ENCODE assay signal across 11 mouse cellular contexts in the genomic region with DNA sequence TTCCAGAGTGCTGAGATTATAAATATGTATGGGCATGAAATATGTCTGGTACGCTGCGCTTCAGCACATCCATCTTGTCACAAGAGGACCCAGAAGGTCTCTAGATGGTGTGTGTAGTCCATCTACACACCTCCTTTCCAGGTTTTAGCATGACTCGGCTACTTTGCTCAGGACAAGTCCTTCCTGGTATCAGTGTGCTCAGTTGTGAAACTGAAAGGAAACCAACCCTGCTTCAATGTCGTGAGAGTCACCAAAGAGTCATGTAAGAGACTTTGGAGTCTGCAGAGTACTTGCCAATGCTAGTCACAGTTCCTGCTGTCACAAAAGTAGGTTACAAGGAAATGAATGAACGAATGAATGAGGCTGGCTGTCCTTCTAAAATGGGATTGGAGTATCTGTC.
"Had no signal": no experiment of that assay in that cellular context is flagged by ENCODE, and none has a peak within 500 bp of the region (broad histone marks: within the 10 kb centered on the region; RNA-seq: fewer than 3 reads in every experiment).

No protein-coding gene starts in this region.

- ATAC-seq: liver, postnatal 0 days had no signal

- DNase-seq: kidney, adult 18-20 months; kidney, postnatal 10 days; layer of hippocampus, adult 9-11 months; layer of hippocampus, postnatal 36 days; liver; liver, embryonic 13.5 days; liver, postnatal 0 days; midbrain, embryonic 14.5 days; retina, postnatal 1 day; right cerebral cortex, postnatal 4 days; thymus, postnatal 4 days had no signal
